Mouse (Mus musculus): ENCODE data around the gene Tnip3. TPM values are rescaled to one million over a fixed set of nuclear protein-coding genes. Genes with fewer than 3 reads are reported as not detected.

The Tnip3 gene
- polyA plus RNA-seq, 1 experiment from 2014 or later = not detected

GRCm38 (mm10) chr6:65595371-65595770 is 70.3 kb downstream of the Tnip3 start:
- DNase-seq (ENCODE audit: extremely low spot score, low spot score) = no peak
- Histone ChIP-seq H3K27ac (no peak overlapping the region), H3K9me3 (no peaks in the 10 kb centered on the region), H3K4me3 (no peak overlapping the region), H3K4me1 (peaks cover 17% of the 10 kb centered on the region), H3K36me3 (replicated peaks) (no peaks in the 10 kb centered on the region), H3K27me3 (ENCODE audit: poor library complexity, severe bottlenecking) (peaks cover 5% of the 10 kb centered on the region; the same call in 1 of the 2 replicates)
- WGBS = 88% methylated on average over 1 of the region's 1 CpGs

- 20% methylated on average over 12 of the region's 12 CpGs for WGBS
- peaks cover 18% of the 10 kb centered on the region for H3K4me1 ChIP-seq
Measured at GRCm38 (mm10) chr6:65597056-65597818, 72.1 kb downstream of the Tnip3 start.

GRCm38 (mm10) chr6:65598522-65598921 is 73.4 kb downstream of the Tnip3 start:
- Histone ChIP-seq H3K36me3 (replicated peaks) (no peaks in the 10 kb centered on the region), H3K4me1 (peaks cover 18% of the 10 kb centered on the region), H3K27me3 (ENCODE audit: poor library complexity, severe bottlenecking) (peaks cover 5% of the 10 kb centered on the region; the same call in 1 of the 2 replicates), H3K4me3 (no peak overlapping the region), H3K9me3 (no peaks in the 10 kb centered on the region), H3K27ac (no peak overlapping the region)
- WGBS = 93% methylated on average over 3 of the region's 3 CpGs
- no peak for DNase-seq (ENCODE audit: extremely low spot score, low spot score)

More at GRCm38 (mm10) chr6:65597056-65597818, 72.1 kb downstream of the Tnip3 start:
- no peaks in the 10 kb centered on the region for H3K9me3 ChIP-seq
- no peak overlapping the region for H3K4me3 ChIP-seq
- H3K36me3 ChIP-seq (replicated peaks) = no peaks in the 10 kb centered on the region
- H3K27me3 ChIP-seq (ENCODE audit: poor library complexity, severe bottlenecking) = peaks cover 5% of the 10 kb centered on the region; the same call in 1 of the 2 replicates
- no peak overlapping the region for H3K27ac ChIP-seq
- DNase-seq (ENCODE audit: extremely low spot score, low spot score) = no peak

GRCm38 (mm10) chr6:65599865-65600739 is 75.0 kb downstream of the Tnip3 start:
- DNase-seq (ENCODE audit: extremely low spot score, low spot score) = no peak
- H3K27ac ChIP-seq = peak overlapping the region; percentile 44
- H3K4me3 ChIP-seq = no peak overlapping the region
- peaks cover 18% of the 10 kb centered on the region for H3K4me1 ChIP-seq
- no peaks in the 10 kb centered on the region for H3K9me3 ChIP-seq
- WGBS = 29% methylated on average over 7 of the region's 7 CpGs
- no peaks in the 10 kb centered on the region for H3K36me3 ChIP-seq (replicated peaks)
- peaks cover 5% of the 10 kb centered on the region; the same call in 1 of the 2 replicates for H3K27me3 ChIP-seq (ENCODE audit: poor library complexity, severe bottlenecking)

- no peak for DNase-seq (ENCODE audit: extremely low spot score, low spot score)
- no peak overlapping the region for H3K27ac ChIP-seq
- H3K4me3 ChIP-seq = no peak overlapping the region
- peaks cover 5% of the 10 kb centered on the region; the same call in 1 of the 2 replicates for H3K27me3 ChIP-seq (ENCODE audit: poor library complexity, severe bottlenecking)
- no peaks in the 10 kb centered on the region for H3K9me3 ChIP-seq
- H3K4me1 ChIP-seq = peaks cover 18% of the 10 kb centered on the region
- H3K36me3 ChIP-seq (replicated peaks) = no peaks in the 10 kb centered on the region
- 68% methylated on average over 1 of the region's 1 CpGs for WGBS
Measured at GRCm38 (mm10) chr6:65600887-65601286, 75.8 kb downstream of the Tnip3 start.

GRCm38 (mm10) chr6:65605778-65606177 is 80.7 kb downstream of the Tnip3 start:
- H3K4me1 ChIP-seq = no peaks in the 10 kb centered on the region
- no peak overlapping the region for H3K4me3 ChIP-seq
- 84% methylated on average over 4 of the region's 4 CpGs for WGBS
- no peaks in the 10 kb centered on the region for H3K27me3 ChIP-seq (ENCODE audit: poor library complexity, severe bottlenecking)
- H3K36me3 ChIP-seq (replicated peaks) = no peaks in the 10 kb centered on the region
- H3K9me3 ChIP-seq = no peaks in the 10 kb centered on the region
- H3K27ac ChIP-seq = no peak overlapping the region
- DNase-seq (ENCODE audit: extremely low spot score, low spot score) = no peak

- no peaks in the 10 kb centered on the region for H3K4me1 ChIP-seq
- no peaks in the 10 kb centered on the region for H3K36me3 ChIP-seq (replicated peaks)
- H3K9me3 ChIP-seq = no peaks in the 10 kb centered on the region
- no peak overlapping the region for H3K4me3 ChIP-seq
- no peaks in the 10 kb centered on the region for H3K27me3 ChIP-seq (ENCODE audit: poor library complexity, severe bottlenecking)
- DNase-seq (ENCODE audit: extremely low spot score, low spot score) = no peak
- H3K27ac ChIP-seq = no peak overlapping the region
Measured at GRCm38 (mm10) chr6:65606946-65607345, 81.8 kb downstream of the Tnip3 start.

GRCm38 (mm10) chr6:65611834-65612233 is 86.7 kb downstream of the Tnip3 start:
- no peak for DNase-seq (ENCODE audit: extremely low spot score, low spot score)
- no peaks in the 10 kb centered on the region for H3K27me3 ChIP-seq (ENCODE audit: poor library complexity, severe bottlenecking)
- no peaks in the 10 kb centered on the region for H3K9me3 ChIP-seq

GRCm38 (mm10) chr6:65613924-65614585 is 88.9 kb downstream of the Tnip3 start:
- no peak overlapping the region for H3K4me3 ChIP-seq
- no peak overlapping the region for H3K27ac ChIP-seq
- H3K36me3 ChIP-seq (replicated peaks) = no peaks in the 10 kb centered on the region
- H3K4me1 ChIP-seq = no peaks in the 10 kb centered on the region
- no peak for DNase-seq (ENCODE audit: extremely low spot score, low spot score)
- H3K9me3 ChIP-seq = no peaks in the 10 kb centered on the region
- H3K27me3 ChIP-seq (ENCODE audit: poor library complexity, severe bottlenecking) = no peaks in the 10 kb centered on the region

More at GRCm38 (mm10) chr6:65611834-65612233, 86.7 kb downstream of the Tnip3 start:
- Histone ChIP-seq H3K4me3 (no peak overlapping the region), H3K27ac (no peak overlapping the region), H3K4me1 (no peaks in the 10 kb centered on the region), H3K36me3 (replicated peaks) (no peaks in the 10 kb centered on the region)

- no peaks in the 10 kb centered on the region for H3K9me3 ChIP-seq
- no peak overlapping the region for H3K4me3 ChIP-seq
- DNase-seq (ENCODE audit: extremely low spot score, low spot score) = no peak
- H3K4me1 ChIP-seq = no peaks in the 10 kb centered on the region
- no peaks in the 10 kb centered on the region for H3K27me3 ChIP-seq (ENCODE audit: poor library complexity, severe bottlenecking)
- 65% methylated on average over 4 of the region's 4 CpGs for WGBS
- H3K36me3 ChIP-seq (replicated peaks) = no peaks in the 10 kb centered on the region
- H3K27ac ChIP-seq = no peak overlapping the region
Measured at GRCm38 (mm10) chr6:65615641-65616040, 90.5 kb downstream of the Tnip3 start.

GRCm38 (mm10) chr6:65621260-65621659 is 96.1 kb downstream of the Tnip3 start:
- Histone ChIP-seq H3K27me3 (ENCODE audit: poor library complexity, severe bottlenecking) (no peaks in the 10 kb centered on the region), H3K4me3 (no peak overlapping the region), H3K9me3 (no peaks in the 10 kb centered on the region), H3K4me1 (no peaks in the 10 kb centered on the region), H3K27ac (no peak overlapping the region), H3K36me3 (replicated peaks) (no peaks in the 10 kb centered on the region)
- no peak for DNase-seq (ENCODE audit: extremely low spot score, low spot score)

- no peak for DNase-seq (ENCODE audit: extremely low spot score, low spot score)
- WGBS = 90% methylated on average over 3 of the region's 3 CpGs
- Histone ChIP-seq H3K9me3 (no peaks in the 10 kb centered on the region), H3K36me3 (replicated peaks) (no peaks in the 10 kb centered on the region), H3K4me1 (no peaks in the 10 kb centered on the region), H3K27me3 (ENCODE audit: poor library complexity, severe bottlenecking) (no peaks in the 10 kb centered on the region), H3K27ac (no peak overlapping the region), H3K4me3 (no peak overlapping the region)
Measured at GRCm38 (mm10) chr6:65623016-65623715, 98.1 kb downstream of the Tnip3 start.

Measured in forebrain, embryonic 10.5 days (tissue).